Mouse (Mus musculus) intestine, embryonic 14.5 days (tissue): ENCODE results near the gene Cand1. TPM values are rescaled to one million over a fixed set of nuclear protein-coding genes. Genes with fewer than 3 reads are reported as not detected.

ENCODE experiments used
- ATAC-seq: fragments of 200-750 bp; cut with Nextera tagmentation; replicated peaks from 2 replicates; pipeline ENCODE4 v1.8.0; 2017; ENCODE audit warnings: low read depth, moderate number of reproducible peaks, moderate TSS enrichment, moderate library complexity; ENCODE audit not compliant: low FRiP score, low TSS enrichment
- DNase-seq: peaks from one replicate; pipeline ENCODE4 v3.0.0-alpha.2; 2018; ENCODE audit warnings: low spot score
- H3K27ac ChIP-seq: fragments of 300-500 bp; sonication (generic); 2 replicates; pipeline ENCODE4 v1.5.1; 2014; ENCODE audit warnings: low read depth, mild to moderate bottlenecking, control low read depth
- H3K27me3 ChIP-seq: fragments of 300-500 bp; sonication (generic); replicated peaks from 2 replicates; pipeline ENCODE4 v1.6.1; 2014; ENCODE audit warnings: low read length, control low read depth; ENCODE audit not compliant: control insufficient read depth, insufficient read depth
- H3K36me3 ChIP-seq: fragments of 300-500 bp; sonication (generic); 2 replicates; pipeline ENCODE4 v1.6.1; 2014; ENCODE audit warnings: low read length, control low read depth; ENCODE audit not compliant: control insufficient read depth, insufficient read depth
- H3K4me1 ChIP-seq: fragments of 300-500 bp; sonication (generic); replicated peaks from 2 replicates; pipeline ENCODE4 v1.6.1; 2014; ENCODE audit warnings: low read length, control low read depth, mixed read lengths; ENCODE audit not compliant: control insufficient read depth, insufficient read depth
- H3K4me2 ChIP-seq: fragments of 300-500 bp; sonication (generic); 2 replicates; pipeline ENCODE4 v1.6.1; 2014; ENCODE audit warnings: low read length
- H3K4me3 ChIP-seq: fragments of 300-500 bp; sonication (generic); 2 replicates; pipeline ENCODE4 v1.5.1; 2014; ENCODE audit warnings: low read depth, low read length, control low read depth, mixed read lengths
- H3K9ac ChIP-seq: fragments of 300-500 bp; sonication (generic); 2 replicates; pipeline ENCODE4 v1.6.1; 2014; ENCODE audit warnings: mild to moderate bottlenecking, low read length
- H3K9me3 ChIP-seq: fragments of 300-500 bp; sonication (generic); 2 replicates; pipeline ENCODE4 v1.6.1; 2016; ENCODE audit warnings: low read length, control low read depth; ENCODE audit not compliant: control insufficient read depth
- WGBS: fragments of 180-500 bp; shearing (Covaris S2); extraction: QIAGEN DNeasy Blood & Tissue Kit; methylation state at CpG from one replicate; pipeline ENCODE4 v1.1.7; 2014; 5-methylcytosine and 5-hydroxymethylcytosine counted together
- polyA plus RNA-seq: library from polyadenylated mRNA; unstranded; fragments of >200 nt; fragmentation: Nextera tagmentation; extraction: Ambion mirVana; gene quantifications from 2 replicates; pipeline ENCODE4 v1.2.1, GENCODE M21; 2014

Cand1 gene
- polyA plus RNA-seq, result 74.5 and 75.9 TPM in 2 replicates

DNA sequence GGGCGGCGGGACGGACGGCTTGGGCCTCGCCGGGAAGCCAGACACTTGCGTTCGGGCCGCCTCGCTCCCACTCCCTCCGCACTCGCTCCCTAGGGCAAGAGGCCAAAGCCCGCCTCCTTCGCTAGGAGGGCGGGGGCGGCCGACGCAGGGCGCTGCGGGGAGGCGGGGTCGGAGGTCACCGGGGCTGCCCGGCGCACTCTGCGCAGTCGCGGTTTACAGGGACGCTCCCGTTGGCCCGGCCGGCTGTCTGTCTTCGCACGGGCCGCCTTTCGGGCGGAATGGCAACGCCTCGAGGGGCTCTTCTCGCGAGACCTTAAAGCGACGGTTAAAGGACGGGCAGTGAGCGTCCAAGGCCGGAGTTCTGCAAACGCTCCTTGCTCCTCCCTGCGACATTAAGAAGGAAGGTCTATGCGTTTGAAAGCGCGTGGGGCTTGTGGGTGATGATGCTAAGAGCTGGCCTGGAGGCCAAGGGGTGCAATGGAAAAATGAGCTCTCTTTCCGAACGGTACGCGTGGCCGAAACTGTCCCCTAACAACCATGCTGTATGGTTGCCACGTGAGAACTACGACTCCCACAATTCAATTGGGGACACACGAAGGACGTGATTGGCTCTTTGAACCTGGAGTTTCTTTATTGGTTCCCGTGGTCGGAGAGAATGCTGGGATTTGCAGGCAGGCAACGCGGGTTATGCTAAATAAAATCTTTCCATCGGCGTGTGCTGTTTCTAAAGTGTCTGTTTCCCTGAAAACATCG lies at the start of gene Cand1:
TSS of gene Cand1 (minus strand) at position 87 of the 753 bp plus-strand sequence.
- Histone ChIP-seq H3K9ac (peak within 1 kb of the TSS; percentile 98), H3K4me2 (peak within 1 kb of the TSS; percentile 96), H3K4me3 (peak within 1 kb of the TSS; percentile 95)

GRCm38 (mm10) chr10:119278871-119279270 lies 39.0 kb upstream of the Cand1 start:
- Histone ChIP-seq H3K9ac (no peak overlapping the region), H3K4me2 (no peak overlapping the region), H3K4me1 (no peaks in the 10 kb centered on the region), H3K27me3 (no peaks in the 10 kb centered on the region), H3K4me3 (no peak overlapping the region), H3K36me3 (no peaks in the 10 kb centered on the region), H3K9me3 (no peaks in the 10 kb centered on the region), H3K27ac (no peak overlapping the region)
- no peak for ATAC-seq
- DNase-seq, result no peak
- WGBS, result 80% methylated on average over 10 of the region's 10 CpGs

More for the DNA sequence above, at the start of gene Cand1:
- no peaks in the 10 kb centered on the region for H3K9me3 ChIP-seq
- H3K4me1 ChIP-seq, result peaks cover 17% of the 10 kb centered on the region; the same call in 1 of the 2 replicates
- DNase-seq (peak; percentile 99), ATAC-seq (peak; percentile 98)
- H3K27ac ChIP-seq, result peak within 1 kb of the TSS; percentile 99
- peaks cover 6% of the 10 kb centered on the region; the same call in 1 of the 2 replicates for H3K36me3 ChIP-seq
- under 1% methylated on average over 62 of the region's 67 CpGs for WGBS
- no peaks in the 10 kb centered on the region for H3K27me3 ChIP-seq

DNA sequence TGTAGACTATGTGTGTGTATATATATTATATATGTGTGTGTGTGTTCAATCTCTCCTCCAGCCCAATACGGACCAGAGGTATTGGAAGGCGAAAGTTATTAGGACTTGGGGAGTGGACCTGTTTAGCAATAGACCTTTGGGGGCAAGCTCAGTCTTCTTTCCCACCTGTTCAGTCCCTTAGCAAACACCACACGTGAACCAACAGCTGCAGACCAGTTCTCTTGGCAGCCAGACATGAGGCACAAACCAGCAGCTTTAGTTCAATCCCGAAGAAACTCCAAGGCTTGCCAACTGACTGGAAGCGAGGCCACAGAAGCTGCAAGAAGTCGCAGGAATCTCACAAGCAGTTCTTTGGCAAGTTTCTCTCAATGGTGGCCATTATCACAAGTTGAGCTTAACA lies 34.5 kb upstream of the Cand1 start:
- DNase-seq (no peak), ATAC-seq (no peak)
- no peaks in the 10 kb centered on the region for H3K36me3 ChIP-seq
- no peaks in the 10 kb centered on the region for H3K9me3 ChIP-seq
- H3K27me3 ChIP-seq, result no peaks in the 10 kb centered on the region
- H3K4me3 ChIP-seq, result no peak overlapping the region
- no peak overlapping the region for H3K27ac ChIP-seq
- no peaks in the 10 kb centered on the region for H3K4me1 ChIP-seq
- WGBS, result 92% methylated on average over 6 of the region's 6 CpGs
- no peak overlapping the region for H3K4me2 ChIP-seq
- no peak overlapping the region for H3K9ac ChIP-seq

DNA sequence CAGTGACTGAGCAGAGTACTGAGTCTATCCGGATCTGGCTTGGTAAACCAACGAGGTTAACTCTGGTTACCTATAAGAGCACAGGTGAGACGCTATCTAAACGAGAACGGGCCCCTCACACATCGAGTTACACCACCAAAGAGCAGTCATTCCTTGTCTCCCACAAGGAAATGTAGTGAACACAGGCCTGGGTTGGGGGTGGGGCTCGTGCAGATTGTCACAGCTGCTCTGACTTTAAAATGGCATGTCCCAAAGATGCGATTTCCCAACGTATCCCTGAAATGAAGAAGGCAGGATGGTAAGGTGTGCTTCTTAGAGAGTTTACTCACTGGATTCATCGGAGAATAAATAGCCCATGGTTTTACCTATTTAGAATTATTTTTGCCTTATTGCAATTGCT lies 32.7 kb upstream of the Cand1 start:
- H3K9ac ChIP-seq, result no peak overlapping the region
- ATAC-seq, result no peak
- H3K4me1 ChIP-seq, result no peaks in the 10 kb centered on the region
- no peak overlapping the region for H3K27ac ChIP-seq
- H3K4me3 ChIP-seq, result no peak overlapping the region
- WGBS, result 86% methylated on average over 10 of the region's 10 CpGs
- H3K27me3 ChIP-seq, result no peaks in the 10 kb centered on the region
- H3K9me3 ChIP-seq, result no peaks in the 10 kb centered on the region
- no peaks in the 10 kb centered on the region for H3K36me3 ChIP-seq
- no peak for DNase-seq
- H3K4me2 ChIP-seq, result no peak overlapping the region

GRCm38 (mm10) chr10:119272005-119272404 lies 32.1 kb upstream of the Cand1 start:
- no peak overlapping the region for H3K27ac ChIP-seq
- no peak overlapping the region for H3K4me2 ChIP-seq
- ATAC-seq, result no peak
- no peaks in the 10 kb centered on the region for H3K4me1 ChIP-seq
- H3K4me3 ChIP-seq, result no peak overlapping the region
- H3K36me3 ChIP-seq, result no peaks in the 10 kb centered on the region
- 89% methylated on average over 10 of the region's 10 CpGs for WGBS
- no peaks in the 10 kb centered on the region for H3K27me3 ChIP-seq
- H3K9ac ChIP-seq, result no peak overlapping the region
- H3K9me3 ChIP-seq, result no peaks in the 10 kb centered on the region
- no peak for DNase-seq

GRCm38 (mm10) chr10:119271101-119271500 lies 31.2 kb upstream of the Cand1 start:
- 88% methylated on average over 10 of the region's 10 CpGs for WGBS
- no peaks in the 10 kb centered on the region for H3K36me3 ChIP-seq
- ATAC-seq (no peak), DNase-seq (no peak)
- no peaks in the 10 kb centered on the region for H3K9me3 ChIP-seq
- no peak overlapping the region for H3K4me2 ChIP-seq
- H3K27me3 ChIP-seq, result no peaks in the 10 kb centered on the region
- H3K4me3 ChIP-seq, result no peak overlapping the region
- H3K27ac ChIP-seq, result no peak overlapping the region
- no peaks in the 10 kb centered on the region for H3K4me1 ChIP-seq
- no peak overlapping the region for H3K9ac ChIP-seq

DNA sequence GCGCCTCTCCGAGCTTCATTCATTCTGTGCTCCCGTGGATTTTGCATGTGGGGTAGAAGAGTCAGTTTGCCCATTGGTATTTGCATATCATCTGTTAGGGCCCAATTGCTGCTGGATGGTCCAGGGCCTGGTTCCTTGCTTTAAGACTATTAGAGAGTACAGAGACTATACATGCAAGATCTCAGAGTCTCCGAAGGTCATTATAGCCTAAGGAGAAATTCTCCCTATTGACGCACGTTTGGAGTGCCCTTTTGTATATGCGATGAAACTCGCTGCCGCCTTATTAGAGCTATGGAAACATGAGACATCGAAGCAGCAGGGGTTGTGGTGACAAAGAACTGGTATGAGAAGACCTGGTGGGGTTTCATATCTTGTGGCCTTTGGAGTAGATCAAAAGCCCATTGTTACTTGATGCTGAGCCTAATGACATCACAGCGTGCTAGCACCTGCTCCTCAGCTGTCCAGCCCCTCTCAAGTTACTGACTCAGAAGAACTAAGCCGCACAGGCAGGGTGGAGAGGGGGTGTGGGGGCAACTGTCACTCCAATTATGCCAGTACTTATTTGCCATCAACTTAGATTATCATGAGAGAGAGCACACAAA lies 30.6 kb upstream of the Cand1 start:
- H3K27me3 ChIP-seq, result no peaks in the 10 kb centered on the region
- no peak overlapping the region for H3K4me2 ChIP-seq
- H3K9me3 ChIP-seq, result no peaks in the 10 kb centered on the region
- H3K9ac ChIP-seq, result no peak overlapping the region
- 76% methylated on average over 12 of the region's 12 CpGs for WGBS
- H3K36me3 ChIP-seq, result no peaks in the 10 kb centered on the region
- H3K4me1 ChIP-seq, result no peaks in the 10 kb centered on the region
- H3K27ac ChIP-seq, result no peak overlapping the region
- no peak for DNase-seq
- no peak for ATAC-seq
- no peak overlapping the region for H3K4me3 ChIP-seq

- Histone ChIP-seq H3K27me3 (no peaks in the 10 kb centered on the region), H3K9me3 (no peaks in the 10 kb centered on the region), H3K36me3 (no peaks in the 10 kb centered on the region), H3K4me2 (no peak overlapping the region), H3K4me3 (no peak overlapping the region), H3K9ac (no peak overlapping the region), H3K4me1 (no peaks in the 10 kb centered on the region), H3K27ac (no peak overlapping the region)
- 84% methylated on average over 7 of the region's 7 CpGs for WGBS
- ATAC-seq, result no peak
- no peak for DNase-seq
These were observed 24.9 kb upstream of the Cand1 start for GRCm38 (mm10) chr10:119264761-119265160.

- ATAC-seq (no peak), DNase-seq (no peak)
- Histone ChIP-seq H3K36me3 (no peaks in the 10 kb centered on the region), H3K27me3 (no peaks in the 10 kb centered on the region), H3K4me3 (no peak overlapping the region), H3K27ac (no peak overlapping the region), H3K4me2 (no peak overlapping the region), H3K9me3 (no peaks in the 10 kb centered on the region), H3K4me1 (no peaks in the 10 kb centered on the region), H3K9ac (no peak overlapping the region)
- 86% methylated on average over 5 of the region's 5 CpGs for WGBS
These were observed 23.0 kb upstream of the Cand1 start for GRCm38 (mm10) chr10:119262821-119263220.
